Mouse (Mus musculus) effector memory CD4-positive, alpha-beta T cell, adult 7 months (primary cell): ENCODE data around the gene Gm49394. TPM values are rescaled to one million over a fixed set of nuclear protein-coding genes. Genes with fewer than 3 reads are reported as not detected.

Source experiments
- polyA plus RNA-seq: library from polyadenylated mRNA; unstranded; fragments of 100-300 nt; shearing (Covaris generic); gene quantifications from one replicate; pipeline ENCODE4 v1.2.1, GENCODE M21; 2017

The Gm49394 gene
- polyA plus RNA-seq, result not detected

GRCm38 (mm10) chr7:142669751-142670625 lies at the start of gene Gm49394:
Gene Gm49394 (minus strand): TSS chr7:142669942.

GRCm38 (mm10) chr7:142666659-142667058 lies 3.1 kb downstream of the Gm49394 start, which contains the start of gene Igf2:
Gene Igf2 (minus strand): TSS chr7:142666816.

Other genes with a start within 250 kb of the Gm49394 start
- gene Syt8, start 235.1 kb downstream of the Gm49394 start, polyA plus RNA-seq, result not detected
- not detected for gene Tnni2, start 228.1 kb downstream of the Gm49394 start, polyA plus RNA-seq
- 1,101 TPM for gene Lsp1, start 209.1 kb downstream of the Gm49394 start, polyA plus RNA-seq
- gene Tnnt3, start 171.1 kb downstream of the Gm49394 start, polyA plus RNA-seq, result 5.0 TPM
- 4.9 TPM for gene Mrpl23, start 137.3 kb downstream of the Gm49394 start, polyA plus RNA-seq
- gene Igf2, start 3.1 kb downstream of the Gm49394 start, polyA plus RNA-seq, result not detected
- not detected for gene Ins2, start 73.4 kb upstream of the Gm49394 start, polyA plus RNA-seq